Mouse (Mus musculus) CH12.LX (cell line): ENCODE measurements around the gene Ccr4.

Experiments
- EP300 ChIP-seq: IDR thresholded peaks from 2 replicates; pipeline ENCODE4 v1.6.1; 2011; ENCODE audit warnings: low read length, improper control_type of control experiment
- KAT2A ChIP-seq: IDR thresholded peaks from 2 replicates; pipeline ENCODE4 v1.6.1; 2012; ENCODE audit warnings: low read length, improper control_type of control experiment, inconsistent platforms; ENCODE audit not compliant: insufficient replicate concordance

DNA sequence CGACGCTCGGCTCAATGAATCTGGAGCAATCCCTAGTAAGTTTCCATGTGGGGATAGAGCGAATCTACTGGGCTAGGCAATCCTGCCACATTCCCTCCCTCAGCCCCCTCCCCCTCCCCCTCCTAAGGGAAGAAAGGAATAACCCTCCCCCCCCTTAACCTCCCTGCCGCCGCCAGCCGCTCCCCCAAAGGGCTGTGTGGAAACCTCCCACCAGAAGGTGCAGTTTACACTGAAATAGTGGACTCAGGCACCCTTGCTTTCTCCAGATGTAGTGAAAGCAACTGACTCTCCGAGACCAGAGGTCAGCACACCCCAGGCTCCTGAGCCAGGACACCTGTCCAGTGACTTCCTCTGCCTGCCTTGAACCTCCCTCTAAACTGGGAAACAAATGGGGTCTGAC is 21.9 kb upstream of the Ccr4 start:
- no peak for TF ChIP-seq EP300
- no peak for TF ChIP-seq KAT2A
